Mouse (Mus musculus): ENCODE data around the gene Alpk1.

DNA sequence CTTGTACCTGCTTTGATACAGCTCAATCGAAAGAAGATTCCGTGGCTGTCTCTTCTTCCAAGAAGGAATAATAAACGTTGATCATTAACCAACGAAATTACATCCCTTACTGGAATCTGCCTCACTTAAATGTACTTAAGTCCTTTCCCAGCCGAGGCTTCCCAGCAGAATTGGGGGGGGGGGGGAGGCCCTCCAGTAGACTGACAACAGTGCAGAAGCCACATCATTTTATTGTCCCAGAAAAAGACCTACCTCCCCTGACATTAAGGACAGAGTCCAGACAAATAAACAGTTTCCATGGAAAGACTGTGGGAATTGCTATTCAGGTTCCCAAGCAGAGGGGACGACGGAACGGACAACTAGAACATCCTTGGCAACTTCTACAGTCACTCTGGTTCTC, 8.6 kb upstream of the Alpk1 start:
- TF ChIP-seq POLR2A (IDR thresholded peaks at IDR 0.05; ENCODE audit: borderline replicate concordance, insufficient read depth, low read length) (no peak), CTCF (IDR thresholded peaks at IDR 0.05; ENCODE audit: borderline replicate concordance, insufficient read depth, low read depth, low read length) (no peak)
